Mouse (Mus musculus) liver, postnatal 0 days (tissue): Measurements from ENCODE around the gene Rasgef1c. TPM values are rescaled to one million over a fixed set of nuclear protein-coding genes. Genes with fewer than 3 reads are reported as not detected.
A peak's percentile ranks its signal among the peaks of the same experiment; 100 is the strongest.

ENCODE experiments used
- ATAC-seq: fragments of 200-750 bp; cut with Nextera tagmentation; 2 replicates; pipeline ENCODE4 v1.8.0; 2017; ENCODE audit warnings: mild to moderate bottlenecking, moderate library complexity
- DNase-seq: peaks from one replicate; pipeline ENCODE4 v3.0.0-alpha.2; 2016
- H3K27ac ChIP-seq: fragments of 300-500 bp; sonication (generic); 2 replicates; pipeline ENCODE4 v1.5.1; 2014; ENCODE audit warnings: antibody characterized with exemption, moderate library complexity, mild to moderate bottlenecking, low read depth
- H3K27me3 ChIP-seq: fragments of 300-500 bp; sonication (generic); 2 replicates; pipeline ENCODE4 v1.6.1; 2014; ENCODE audit warnings: low read length, control low read depth, mixed read lengths; ENCODE audit not compliant: insufficient read depth
- H3K36me3 ChIP-seq: fragments of 300-500 bp; sonication (generic); replicated peaks from 2 replicates; pipeline ENCODE4 v1.6.1; 2014; ENCODE audit warnings: mild to moderate bottlenecking, control low read depth, low read length, moderate library complexity, mixed read lengths; ENCODE audit not compliant: insufficient read depth
- H3K4me1 ChIP-seq: fragments of 300-500 bp; sonication (generic); 2 replicates; pipeline ENCODE4 v1.6.1; 2014; ENCODE audit warnings: antibody characterized with exemption, mild to moderate bottlenecking, control low read depth; ENCODE audit not compliant: insufficient read depth
- H3K4me2 ChIP-seq: fragments of 300-500 bp; sonication (generic); 2 replicates; pipeline ENCODE4 v1.6.1; 2014; ENCODE audit warnings: low read depth, mild to moderate bottlenecking, low read length, moderate library complexity, mixed read lengths
- H3K4me3 ChIP-seq: fragments of 300-500 bp; sonication (generic); 2 replicates; pipeline ENCODE4 v1.5.1; 2014; ENCODE audit warnings: low read depth, low read length
- H3K9ac ChIP-seq: fragments of 300-500 bp; sonication (generic); replicated peaks from 2 replicates; pipeline ENCODE4 v1.6.1; 2014; ENCODE audit warnings: mild to moderate bottlenecking, moderate library complexity
- H3K9me3 ChIP-seq: fragments of 300-500 bp; sonication (generic); 2 replicates; pipeline ENCODE4 v1.6.1; 2016; ENCODE audit warnings: mild to moderate bottlenecking, control low read depth, low read length, mixed read lengths
- CTCF ChIP-seq: sonication (generic); IDR thresholded peaks from 2 replicates; pipeline ENCODE4 v1.5.1; 2016; ENCODE audit warnings: antibody characterized with exemption, low read depth
- EP300 ChIP-seq: IDR thresholded peaks from 2 replicates; pipeline ENCODE4 v1.6.1; 2016; ENCODE audit warnings: antibody characterized with exemption, low read depth, mild to moderate bottlenecking
- WGBS: fragments of 180-500 bp; shearing (Covaris S2); extraction: QIAGEN DNeasy Blood & Tissue Kit; methylation state at CpG from one replicate; pipeline ENCODE4 v1.1.7; 2014; ENCODE audit not compliant: insufficient replicate concordance; 5-methylcytosine and 5-hydroxymethylcytosine counted together
- polyA plus RNA-seq: library from polyadenylated mRNA; unstranded; fragments of >200 nt; fragmentation: Nextera tagmentation; extraction: Ambion mirVana; gene quantifications from 2 replicates; pipeline ENCODE4 v1.2.1, GENCODE M21; 2015

Rasgef1c gene
- polyA plus RNA-seq, 1 experiment from 2014 or later, result not detected

- H3K27me3 ChIP-seq, result no peaks in the 10 kb centered on the region
- H3K27ac ChIP-seq, result no peak overlapping the region
- ATAC-seq, result peak; percentile 43; the same call in 1 of the 2 replicates
- peaks cover 52% of the 10 kb centered on the region for H3K36me3 ChIP-seq
- no peaks in the 10 kb centered on the region for H3K9me3 ChIP-seq
- H3K4me2 ChIP-seq, result no peak overlapping the region
- TF ChIP-seq CTCF (peak; percentile 74), EP300 (no peak)
- DNase-seq, result peak; percentile 50
- H3K4me3 ChIP-seq, result no peak overlapping the region
- H3K9ac ChIP-seq, result no peak overlapping the region
- peaks cover 4% of the 10 kb centered on the region; the same call in 1 of the 2 replicates for H3K4me1 ChIP-seq
- WGBS, result 56% methylated on average over 6 of the region's 6 CpGs
Measured at GRCm38 (mm10) chr11:49871914-49872313, 29.7 kb upstream of the Rasgef1c start.

GRCm38 (mm10) chr11:49872779-49873178 is 28.9 kb upstream of the Rasgef1c start:
- peaks cover 44% of the 10 kb centered on the region for H3K36me3 ChIP-seq
- H3K27me3 ChIP-seq, result no peaks in the 10 kb centered on the region
- DNase-seq (peak; percentile 31), ATAC-seq (peak; percentile 86)
- H3K4me1 ChIP-seq, result peaks cover 4% of the 10 kb centered on the region; the same call in 1 of the 2 replicates
- 65% methylated on average over 6 of the region's 6 CpGs for WGBS
- H3K9me3 ChIP-seq, result no peaks in the 10 kb centered on the region
- no peak overlapping the region for H3K4me3 ChIP-seq
- H3K9ac ChIP-seq, result no peak overlapping the region
- TF ChIP-seq EP300 (peak; percentile 90), CTCF (no peak)
- H3K4me2 ChIP-seq, result no peak overlapping the region
- H3K27ac ChIP-seq, result peak overlapping the region; percentile 16; the same call in 1 of the 2 replicates

- Histone ChIP-seq H3K4me2 (no peak overlapping the region), H3K9ac (no peak overlapping the region), H3K9me3 (no peaks in the 10 kb centered on the region), H3K4me3 (no peak overlapping the region), H3K27me3 (no peaks in the 10 kb centered on the region), H3K4me1 (peaks cover 4% of the 10 kb centered on the region; the same call in 1 of the 2 replicates), H3K27ac (no peak overlapping the region), H3K36me3 (peaks cover 54% of the 10 kb centered on the region)
- ATAC-seq, result no peak
- WGBS, result 85% methylated on average over 8 of the region's 8 CpGs
- no peak for DNase-seq
- no peak for TF ChIP-seq CTCF
Measured at GRCm38 (mm10) chr11:49876948-49877817, 24.5 kb upstream of the Rasgef1c start.

DNA sequence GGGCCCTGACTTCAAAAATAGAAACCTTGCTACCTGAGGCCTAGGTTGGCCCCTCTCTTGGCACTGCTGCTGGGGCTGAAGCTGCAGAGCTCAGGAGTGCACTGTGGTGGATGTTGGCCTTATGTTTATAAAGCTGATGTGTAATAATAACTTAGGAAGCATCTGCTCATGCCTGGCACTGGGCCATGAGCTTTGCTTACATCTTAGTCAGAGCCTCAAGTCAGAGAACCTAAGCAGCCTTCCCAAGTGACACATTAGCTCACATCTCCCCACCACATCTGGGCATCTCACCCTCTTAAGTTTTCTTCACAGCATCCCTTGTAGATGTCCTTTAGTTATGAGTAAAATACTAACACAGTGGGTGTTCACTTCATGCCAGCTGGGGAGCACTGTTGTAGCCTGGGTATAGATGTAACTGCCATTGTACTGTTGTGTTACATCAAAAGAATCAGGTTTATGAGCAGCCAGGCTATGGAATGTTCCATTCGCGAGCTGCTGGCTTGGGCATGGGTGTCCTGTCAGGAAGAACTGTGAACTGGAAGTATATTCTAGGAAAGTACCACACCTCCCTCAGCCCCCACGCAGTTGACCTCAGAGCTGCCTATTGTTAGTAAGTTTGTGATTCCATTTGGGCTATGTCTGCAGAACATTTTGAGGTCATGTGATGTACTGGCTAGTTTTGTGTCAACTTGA is 21.5 kb upstream of the Rasgef1c start:
- no peak overlapping the region for H3K4me2 ChIP-seq
- 83% methylated on average over 3 of the region's 3 CpGs for WGBS
- no peak overlapping the region for H3K27ac ChIP-seq
- no peak overlapping the region for H3K9ac ChIP-seq
- H3K9me3 ChIP-seq, result no peaks in the 10 kb centered on the region
- ATAC-seq (no peak), DNase-seq (no peak)
- H3K4me3 ChIP-seq, result no peak overlapping the region
- H3K4me1 ChIP-seq, result no peaks in the 10 kb centered on the region
- H3K27me3 ChIP-seq, result no peaks in the 10 kb centered on the region
- TF ChIP-seq EP300, result no peak
- no peak for TF ChIP-seq CTCF
- H3K36me3 ChIP-seq, result peaks cover 64% of the 10 kb centered on the region

GRCm38 (mm10) chr11:49883394-49883793 is 18.2 kb upstream of the Rasgef1c start:
- DNase-seq, result no peak
- no peaks in the 10 kb centered on the region for H3K9me3 ChIP-seq
- H3K27me3 ChIP-seq, result no peaks in the 10 kb centered on the region
- H3K27ac ChIP-seq, result no peak overlapping the region
- ATAC-seq, result no peak
- no peak overlapping the region for H3K4me2 ChIP-seq
- H3K36me3 ChIP-seq, result peaks cover 77% of the 10 kb centered on the region
- H3K4me1 ChIP-seq, result no peaks in the 10 kb centered on the region
- H3K4me3 ChIP-seq, result no peak overlapping the region
- WGBS, result 89% methylated on average over 3 of the region's 3 CpGs
- H3K9ac ChIP-seq, result no peak overlapping the region
- TF ChIP-seq CTCF, result no peak
- no peak for TF ChIP-seq EP300

DNA sequence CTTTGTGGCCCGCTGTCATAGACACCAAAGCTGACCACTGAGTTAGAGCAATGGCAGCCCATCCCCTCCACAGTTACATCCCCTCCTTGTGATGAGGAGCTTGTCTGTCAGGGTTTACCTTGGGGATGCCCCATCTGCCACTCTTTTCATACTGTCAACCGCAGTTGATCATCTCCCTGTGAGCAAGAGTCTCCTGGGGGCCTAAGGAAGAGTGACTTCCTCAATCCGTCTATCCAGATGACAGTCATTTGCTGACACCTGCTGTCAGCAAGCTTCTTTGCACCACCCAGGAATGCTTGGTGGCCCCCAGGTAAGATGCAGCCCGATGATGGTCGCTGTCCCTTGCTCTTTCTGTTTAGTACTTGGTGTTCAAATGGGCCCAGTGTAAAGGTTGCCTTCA is 13.2 kb upstream of the Rasgef1c start:
- H3K27me3 ChIP-seq, result no peaks in the 10 kb centered on the region
- TF ChIP-seq CTCF, result peak; percentile 23
- no peak for TF ChIP-seq EP300
- ATAC-seq (no peak), DNase-seq (no peak)
- no peaks in the 10 kb centered on the region for H3K4me1 ChIP-seq
- no peak overlapping the region for H3K4me2 ChIP-seq
- 73% methylated on average over 5 of the region's 5 CpGs for WGBS
- H3K4me3 ChIP-seq, result no peak overlapping the region
- peaks cover 40% of the 10 kb centered on the region for H3K36me3 ChIP-seq
- H3K9me3 ChIP-seq, result no peaks in the 10 kb centered on the region
- H3K9ac ChIP-seq, result no peak overlapping the region
- no peak overlapping the region for H3K27ac ChIP-seq
